Mouse (Mus musculus) limb, embryonic 12.5 days (tissue): ENCODE results near the gene Snrnp70. TPM values are rescaled to one million over a fixed set of nuclear protein-coding genes. Genes with fewer than 3 reads are reported as not detected.
A peak's percentile ranks its signal among the peaks of the same experiment; 100 is the strongest.

Source experiments
- ATAC-seq: fragments of 200-750 bp; cut with Nextera tagmentation; 2 replicates; pipeline ENCODE4 v1.8.0; 2017; ENCODE audit warnings: low read depth, moderate TSS enrichment; ENCODE audit not compliant: insufficient number of reproducible peaks, insufficient read depth, low FRiP score, low TSS enrichment
- H3K27ac ChIP-seq: fragments of 300-500 bp; sonication (generic); 2 replicates; pipeline ENCODE4 v1.5.1; 2016; ENCODE audit warnings: mild to moderate bottlenecking, moderate library complexity
- H3K27me3 ChIP-seq: fragments of 300-500 bp; sonication (generic); 2 replicates; pipeline ENCODE4 v1.6.1; 2016; ENCODE audit warnings: mild to moderate bottlenecking, moderate library complexity
- H3K36me3 ChIP-seq: fragments of 300-500 bp; sonication (generic); 2 replicates; pipeline ENCODE4 v1.6.1; 2016; ENCODE audit warnings: mild to moderate bottlenecking, moderate library complexity
- H3K4me1 ChIP-seq: fragments of 300-500 bp; sonication (generic); replicated peaks from 2 replicates; pipeline ENCODE4 v1.6.1; 2016
- H3K4me2 ChIP-seq: fragments of 300-500 bp; sonication (generic); 2 replicates; pipeline ENCODE4 v1.6.1; 2016; ENCODE audit warnings: mild to moderate bottlenecking, moderate library complexity
- H3K4me3 ChIP-seq: fragments of 300-500 bp; sonication (generic); replicated peaks from 2 replicates; pipeline ENCODE4 v1.5.1; 2016; ENCODE audit warnings: mild to moderate bottlenecking
- H3K9ac ChIP-seq: fragments of 300-500 bp; sonication (generic); replicated peaks from 2 replicates; pipeline ENCODE4 v1.6.1; 2016; ENCODE audit warnings: mild to moderate bottlenecking, moderate library complexity
- H3K9me3 ChIP-seq: fragments of 300-500 bp; sonication (generic); 2 replicates; pipeline ENCODE4 v1.6.1; 2016; ENCODE audit warnings: mild to moderate bottlenecking, moderate library complexity
- WGBS: fragments of 180-500 bp; shearing (Covaris S2); methylation state at CpG from one replicate; pipeline ENCODE4 v1.1.7; 2016; 5-methylcytosine and 5-hydroxymethylcytosine counted together
- polyA plus RNA-seq: library from polyadenylated mRNA; unstranded; fragments of >200 nt; fragmentation: Nextera tagmentation; extraction: Ambion mirVana; gene quantifications from 2 replicates; pipeline ENCODE4 v1.2.1, GENCODE M21; 2016

Gene Snrnp70
- polyA plus RNA-seq, 1 experiment from 2014 or later, result 341 TPM

DNA sequence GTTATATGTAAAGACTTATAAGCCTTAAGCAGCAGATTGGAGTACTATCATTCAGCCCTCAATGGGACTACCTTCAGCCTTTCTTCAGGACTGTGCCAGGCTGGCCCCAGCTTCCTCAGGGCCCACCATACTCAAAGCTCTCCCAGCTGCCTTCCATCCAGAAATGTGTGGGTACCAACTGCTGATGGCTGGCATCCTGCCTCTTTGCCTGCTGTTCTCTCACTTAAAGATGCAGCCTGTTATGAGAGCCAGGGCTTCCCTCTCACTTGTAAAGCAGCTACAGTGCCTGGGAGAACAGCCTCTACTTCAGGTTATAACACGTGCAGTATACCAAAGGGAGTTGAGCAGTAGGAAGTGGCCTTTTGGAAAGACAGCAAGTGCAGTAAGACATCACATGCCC is 19.5 kb downstream of the Snrnp70 start:
- peaks cover 87% of the 10 kb centered on the region for H3K36me3 ChIP-seq
- H3K4me2 ChIP-seq, result no peak overlapping the region
- peaks cover under 1% of the 10 kb centered on the region; the same call in 1 of the 2 replicates for H3K4me1 ChIP-seq
- H3K27ac ChIP-seq, result no peak overlapping the region
- whole genome bisulfite sequencing, result 79% methylated on average over 1 of the region's 1 CpGs
- H3K4me3 ChIP-seq, result no peak overlapping the region
- ATAC-seq, result no peak
- H3K9ac ChIP-seq, result no peak overlapping the region
- H3K27me3 ChIP-seq, result no peaks in the 10 kb centered on the region
- H3K9me3 ChIP-seq, result no peaks in the 10 kb centered on the region

- Histone ChIP-seq H3K9ac (no peak overlapping the region), H3K4me2 (no peak overlapping the region), H3K27ac (no peak overlapping the region), H3K4me1 (peaks cover 12% of the 10 kb centered on the region), H3K4me3 (no peak overlapping the region), H3K36me3 (peaks cover 73% of the 10 kb centered on the region), H3K27me3 (peaks cover 12% of the 10 kb centered on the region), H3K9me3 (no peaks in the 10 kb centered on the region)
- WGBS, result 95% methylated on average over 8 of the region's 8 CpGs
- no peak for ATAC-seq
These were observed 20.9 kb downstream of the Snrnp70 start for GRCm38 (mm10) chr7:45374620-45375019.

DNA sequence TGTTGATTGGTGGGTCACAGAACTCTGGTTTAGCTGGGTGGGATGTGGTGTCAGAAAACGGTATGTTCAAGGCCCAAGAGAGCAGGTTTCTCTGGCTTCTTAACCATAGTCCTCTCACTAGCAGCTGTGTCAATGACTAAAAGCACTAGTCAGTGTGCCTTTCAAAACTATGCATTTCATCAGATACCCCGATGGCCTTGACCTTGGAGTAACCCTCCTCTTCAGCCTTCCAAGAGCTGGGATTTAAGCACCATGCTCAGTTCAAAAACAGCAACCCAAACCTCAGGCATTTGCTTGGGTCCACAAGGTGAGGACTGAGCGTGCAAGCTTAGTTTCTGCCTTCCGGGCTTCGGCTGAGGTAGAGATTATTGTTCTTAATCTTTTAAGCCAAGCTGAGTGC is 23.2 kb downstream of the Snrnp70 start:
- Histone ChIP-seq H3K9me3 (no peaks in the 10 kb centered on the region), H3K4me3 (no peak overlapping the region), H3K36me3 (peaks cover 51% of the 10 kb centered on the region), H3K9ac (no peak overlapping the region), H3K27me3 (peaks cover 31% of the 10 kb centered on the region), H3K27ac (no peak overlapping the region), H3K4me1 (peaks cover 18% of the 10 kb centered on the region), H3K4me2 (no peak overlapping the region)
- ATAC-seq, result no peak
- WGBS, result 84% methylated on average over 5 of the region's 5 CpGs

DNA sequence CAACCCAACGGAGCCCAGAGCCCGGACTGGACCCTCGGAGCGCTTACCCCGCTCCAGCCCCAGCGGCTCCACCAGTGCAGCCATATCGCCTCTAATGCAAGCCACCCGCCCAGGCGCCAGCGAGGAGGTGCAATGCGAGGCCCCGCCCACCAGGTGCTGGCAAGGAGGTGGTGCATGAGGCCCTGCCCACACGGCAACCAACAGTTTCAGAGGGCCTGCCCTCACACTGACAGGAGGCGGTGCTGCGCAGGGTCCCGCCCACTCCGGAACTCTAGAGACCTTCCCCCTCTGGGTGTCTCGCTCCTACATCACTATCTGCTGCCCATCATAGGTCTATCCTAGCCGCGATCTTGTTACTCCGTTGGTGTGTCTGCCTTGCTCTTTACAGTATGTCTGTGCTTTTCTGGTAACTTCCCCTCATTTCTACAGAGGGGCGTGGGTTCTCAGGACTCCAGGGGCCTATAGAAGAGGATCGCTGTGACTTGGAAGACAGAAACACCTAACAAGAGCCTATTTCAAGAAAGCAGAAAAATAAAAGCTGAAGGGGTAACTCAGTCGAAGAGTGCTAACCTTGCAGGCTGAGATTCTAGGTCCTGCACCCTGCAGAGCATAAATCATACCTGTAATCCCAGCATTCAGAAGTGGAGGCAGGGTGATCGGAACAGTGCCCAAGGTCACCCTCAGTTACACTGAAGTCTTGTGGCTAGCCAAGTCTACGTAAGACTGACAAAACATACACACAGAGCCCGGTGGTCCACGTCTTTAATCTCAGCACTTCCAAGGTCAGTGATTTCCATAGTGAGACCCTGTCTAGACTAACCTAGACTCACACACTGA is 24.8 kb downstream of the Snrnp70 start, which contains the start of gene Lin7b:
Lin7b (minus strand) TSS at position 109 of the 837 bp plus-strand sequence.
- Histone ChIP-seq H3K27ac (no peak within 1 kb of the TSS), H3K36me3 (peaks cover 34% of the 10 kb centered on the region), H3K4me2 (peak within 1 kb of the TSS; percentile 86), H3K9ac (peak within 1 kb of the TSS; percentile 48), H3K4me3 (peak within 1 kb of the TSS; percentile 53), H3K27me3 (peaks cover 39% of the 10 kb centered on the region), H3K9me3 (no peaks in the 10 kb centered on the region), H3K4me1 (peaks cover 25% of the 10 kb centered on the region)
- ATAC-seq, result peak; percentile 29
- 12% methylated on average over 28 of the region's 28 CpGs for WGBS

GRCm38 (mm10) chr7:45369836-45370474 is 25.6 kb downstream of the Snrnp70 start:
- Histone ChIP-seq H3K4me3 (peak overlapping the region; percentile 53), H3K27ac (no peak overlapping the region), H3K9ac (peak overlapping the region; percentile 48), H3K4me1 (peaks cover 27% of the 10 kb centered on the region), H3K9me3 (no peaks in the 10 kb centered on the region), H3K4me2 (peak overlapping the region; percentile 86), H3K27me3 (peaks cover 47% of the 10 kb centered on the region), H3K36me3 (peaks cover 28% of the 10 kb centered on the region)
- ATAC-seq, result 0 out of 2 replicates have a peak, but pooled peaks have one; percentile 2
- 7% methylated on average over 52 of the region's 52 CpGs for WGBS

GRCm38 (mm10) chr7:45369022-45369745 is 26.4 kb downstream of the Snrnp70 start:
- no peak overlapping the region for H3K4me2 ChIP-seq
- H3K4me3 ChIP-seq, result peak overlapping the region; percentile 53
- no peak overlapping the region for H3K9ac ChIP-seq
- H3K9me3 ChIP-seq, result no peaks in the 10 kb centered on the region
- no peak overlapping the region for H3K27ac ChIP-seq
- no peak for ATAC-seq
- H3K27me3 ChIP-seq, result peaks cover 54% of the 10 kb centered on the region
- 72% methylated on average over 16 of the region's 16 CpGs for WGBS
- peaks cover 27% of the 10 kb centered on the region for H3K4me1 ChIP-seq
- peaks cover 22% of the 10 kb centered on the region for H3K36me3 ChIP-seq

DNA sequence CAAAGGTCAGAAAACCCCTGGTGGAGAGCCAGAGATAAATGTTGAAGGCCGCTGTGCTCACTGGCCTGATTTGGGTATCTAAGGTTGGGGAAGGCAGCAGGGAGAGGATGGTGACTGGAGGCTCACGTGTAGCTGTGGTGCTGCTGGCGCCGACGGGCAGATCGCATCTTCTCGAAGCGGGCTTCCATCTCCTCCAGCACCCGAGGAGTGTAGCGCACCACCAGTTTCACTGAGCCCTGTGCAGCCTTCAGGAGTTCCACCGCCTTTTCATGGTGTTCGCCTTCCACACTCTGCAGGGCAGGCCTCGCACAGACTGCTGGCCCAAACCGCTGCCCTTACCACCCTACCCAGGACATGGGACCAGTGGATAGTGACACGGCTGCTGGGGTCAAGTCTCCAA is 27.4 kb downstream of the Snrnp70 start:
- Histone ChIP-seq H3K27me3 (peaks cover 64% of the 10 kb centered on the region), H3K27ac (no peak overlapping the region), H3K4me3 (peak overlapping the region; percentile 66; the same call in 1 of the 2 replicates), H3K9me3 (no peaks in the 10 kb centered on the region), H3K4me1 (peaks cover 27% of the 10 kb centered on the region), H3K36me3 (peaks cover 12% of the 10 kb centered on the region), H3K9ac (no peak overlapping the region), H3K4me2 (peak overlapping the region; percentile 95)
- ATAC-seq, result no peak
- 79% methylated on average over 15 of the region's 15 CpGs for WGBS

DNA sequence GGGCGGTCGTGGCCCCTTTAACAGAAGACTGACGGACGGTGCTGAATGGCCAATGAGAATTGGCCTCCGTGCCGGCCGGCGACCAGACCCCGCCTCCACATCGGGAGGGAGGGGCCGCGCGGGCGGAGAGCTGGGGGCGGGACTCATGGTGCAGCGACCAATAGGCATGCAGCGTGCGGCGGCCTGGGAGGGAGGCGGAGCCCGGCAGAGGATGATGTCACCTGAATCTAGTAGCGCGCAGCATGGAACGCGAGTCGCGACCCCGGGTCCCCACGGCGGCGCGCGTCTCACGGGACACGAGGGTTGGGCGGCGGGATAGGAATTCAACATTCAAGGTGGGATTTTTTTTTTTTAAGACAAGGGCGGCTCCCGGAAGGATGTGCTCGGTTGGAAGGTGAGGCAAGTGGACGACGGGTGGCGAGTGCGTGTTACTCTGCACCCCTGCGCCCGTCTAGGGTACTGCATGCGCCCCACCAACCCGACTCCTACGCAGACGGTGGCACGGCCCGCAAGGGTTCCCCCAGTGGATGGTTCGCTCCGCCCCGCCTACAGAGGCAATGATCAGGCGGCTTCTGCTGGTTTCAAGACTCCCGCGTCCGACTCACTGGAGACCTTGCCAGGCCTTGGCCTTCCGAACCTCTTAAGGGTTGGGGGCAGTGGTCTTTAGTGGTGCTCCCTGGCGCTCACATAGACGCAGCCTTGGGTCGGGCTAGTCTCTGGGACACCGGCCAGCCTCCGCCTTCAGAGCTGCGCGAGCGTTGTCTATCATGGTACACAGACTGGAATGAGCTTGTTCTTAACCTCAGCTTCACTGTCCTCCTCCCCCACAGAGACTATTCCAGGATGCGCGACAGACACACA is 28.3 kb downstream of the Snrnp70 start:
- H3K27ac ChIP-seq, result no peak overlapping the region
- peak overlapping the region; percentile 74 for H3K9ac ChIP-seq
- H3K4me3 ChIP-seq, result peak overlapping the region; percentile 66
- ATAC-seq, result peak; percentile 75
- peaks cover 3% of the 10 kb centered on the region; the same call in 1 of the 2 replicates for H3K36me3 ChIP-seq
- WGBS, result 2% methylated on average over 69 of the region's 70 CpGs
- peaks cover 30% of the 10 kb centered on the region for H3K4me1 ChIP-seq
- peak overlapping the region; percentile 95 for H3K4me2 ChIP-seq
- H3K27me3 ChIP-seq, result peaks cover 73% of the 10 kb centered on the region
- no peaks in the 10 kb centered on the region for H3K9me3 ChIP-seq

DNA sequence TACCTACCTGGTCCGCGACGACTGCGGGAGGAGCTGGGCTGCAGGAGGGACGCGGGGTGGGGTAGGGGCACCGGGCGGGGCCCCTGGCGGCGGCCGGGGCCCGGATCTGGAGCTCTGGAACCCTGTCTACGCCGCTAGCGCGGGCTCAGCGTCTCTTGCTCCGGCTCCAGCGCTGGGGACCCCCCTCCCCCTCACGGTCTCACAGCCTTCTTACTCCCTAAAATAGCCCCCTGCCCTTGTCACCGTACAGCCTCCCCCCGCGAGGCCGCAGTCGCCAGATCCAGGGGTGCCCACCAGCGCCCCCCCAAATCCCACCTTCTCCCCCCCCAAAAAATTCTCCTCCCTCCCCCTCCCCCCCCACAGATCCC is 28.9 kb downstream of the Snrnp70 start, which contains the start of gene Ppfia3:
Ppfia3 (minus strand) TSS at position 368 of the 368 bp plus-strand sequence.
- Histone ChIP-seq H3K4me2 (peak within 1 kb of the TSS; percentile 95), H3K4me3 (peak within 1 kb of the TSS; percentile 66), H3K4me1 (peaks cover 36% of the 10 kb centered on the region), H3K9ac (peak within 1 kb of the TSS; percentile 74), H3K27me3 (peaks cover 79% of the 10 kb centered on the region), H3K9me3 (no peaks in the 10 kb centered on the region), H3K36me3 (no peaks in the 10 kb centered on the region), H3K27ac (no peak within 1 kb of the TSS)
- 0 out of 2 replicates have a peak, but pooled peaks have one; percentile 7 for ATAC-seq
- WGBS, result under 1% methylated on average over 26 of the region's 26 CpGs
